Mouse (Mus musculus): ENCODE results near the gene Tmem91.

Tmem91 gene

DNA sequence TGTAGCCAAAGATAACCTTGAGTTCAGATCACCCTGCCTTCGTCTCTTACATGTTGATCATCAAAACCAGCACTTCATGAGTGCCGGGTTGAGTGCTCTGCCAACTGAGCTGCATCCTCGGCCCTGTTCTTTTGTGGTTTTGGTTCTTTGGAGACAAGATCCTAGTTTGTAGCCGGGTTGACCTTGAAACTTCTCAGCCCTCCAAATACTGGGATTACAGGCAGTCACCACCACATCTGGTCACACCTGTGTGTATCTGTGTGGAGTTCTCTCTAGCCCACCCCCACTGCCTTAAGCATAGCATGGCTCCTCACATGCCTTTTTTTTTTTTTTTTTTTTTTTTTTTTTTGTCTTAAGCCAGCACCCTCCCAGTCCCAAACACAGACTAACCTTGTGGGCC lies 4.9 kb downstream of the Tmem91 start:
- DNase-seq (ENCODE audit: low spot score), result no peak

DNA sequence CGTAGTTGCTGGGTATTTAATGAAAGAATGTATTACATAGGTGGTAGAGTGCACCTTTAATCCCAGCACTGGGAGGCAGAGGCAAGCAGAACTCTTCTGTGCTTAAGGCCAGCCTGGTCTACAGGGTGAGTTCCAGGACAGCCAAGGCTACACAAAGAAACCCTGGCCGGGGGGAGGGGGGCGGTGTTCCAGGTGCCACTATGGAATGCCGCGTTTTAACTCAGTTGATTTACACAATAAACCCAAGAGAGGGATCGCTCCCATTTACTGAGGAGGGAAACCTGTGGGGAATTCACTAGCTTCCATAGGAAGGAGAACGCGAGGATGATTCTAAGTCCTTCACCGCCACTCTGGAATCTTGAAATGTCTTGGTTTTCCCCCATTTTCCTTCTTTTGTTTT lies 5.3 kb downstream of the Tmem91 start:
- no peak for DNase-seq (ENCODE audit: low spot score)

DNA sequence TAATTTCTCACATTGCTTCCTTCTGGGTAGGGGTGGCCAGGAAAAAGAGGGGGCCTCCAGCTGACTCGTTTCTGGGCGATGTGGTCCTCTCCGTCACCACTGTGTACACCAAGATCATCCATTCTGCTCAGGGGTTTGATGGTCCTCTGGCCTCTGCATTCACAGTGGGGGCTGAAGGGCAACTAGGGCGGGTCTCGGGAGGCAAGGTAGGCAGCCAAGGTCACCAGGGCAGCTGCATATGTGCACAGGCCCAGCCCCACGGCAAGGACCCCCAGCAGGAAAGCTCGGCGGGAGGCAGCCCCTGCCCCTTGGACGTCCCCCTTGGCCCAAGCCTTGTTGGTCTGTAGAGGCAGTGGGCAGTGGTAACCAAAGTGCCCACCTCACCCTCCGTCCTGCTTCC lies 5.8 kb downstream of the Tmem91 start:
- DNase-seq (ENCODE audit: low spot score), result no peak

DNA sequence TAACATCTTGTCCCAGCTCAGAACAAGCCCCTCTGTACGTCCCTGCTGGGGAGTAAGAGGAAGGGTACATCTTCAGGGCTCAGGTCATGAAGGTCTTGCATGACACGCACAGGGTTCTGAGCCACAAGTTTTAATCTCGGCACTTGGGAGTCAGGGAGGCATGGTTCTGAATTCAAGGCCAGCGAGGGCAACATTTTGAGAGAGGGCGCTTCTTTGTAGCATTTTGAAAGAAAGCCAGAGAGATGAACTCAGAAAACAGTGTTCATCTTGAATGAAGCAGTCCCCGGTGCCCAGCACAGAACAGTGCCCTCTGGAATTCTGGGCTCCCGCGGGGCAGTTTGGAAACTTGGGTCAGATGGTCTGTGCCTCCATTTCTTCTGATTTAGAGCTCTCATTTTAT lies 8.6 kb downstream of the Tmem91 start:
- no peak for DNase-seq (ENCODE audit: low spot score)

DNA sequence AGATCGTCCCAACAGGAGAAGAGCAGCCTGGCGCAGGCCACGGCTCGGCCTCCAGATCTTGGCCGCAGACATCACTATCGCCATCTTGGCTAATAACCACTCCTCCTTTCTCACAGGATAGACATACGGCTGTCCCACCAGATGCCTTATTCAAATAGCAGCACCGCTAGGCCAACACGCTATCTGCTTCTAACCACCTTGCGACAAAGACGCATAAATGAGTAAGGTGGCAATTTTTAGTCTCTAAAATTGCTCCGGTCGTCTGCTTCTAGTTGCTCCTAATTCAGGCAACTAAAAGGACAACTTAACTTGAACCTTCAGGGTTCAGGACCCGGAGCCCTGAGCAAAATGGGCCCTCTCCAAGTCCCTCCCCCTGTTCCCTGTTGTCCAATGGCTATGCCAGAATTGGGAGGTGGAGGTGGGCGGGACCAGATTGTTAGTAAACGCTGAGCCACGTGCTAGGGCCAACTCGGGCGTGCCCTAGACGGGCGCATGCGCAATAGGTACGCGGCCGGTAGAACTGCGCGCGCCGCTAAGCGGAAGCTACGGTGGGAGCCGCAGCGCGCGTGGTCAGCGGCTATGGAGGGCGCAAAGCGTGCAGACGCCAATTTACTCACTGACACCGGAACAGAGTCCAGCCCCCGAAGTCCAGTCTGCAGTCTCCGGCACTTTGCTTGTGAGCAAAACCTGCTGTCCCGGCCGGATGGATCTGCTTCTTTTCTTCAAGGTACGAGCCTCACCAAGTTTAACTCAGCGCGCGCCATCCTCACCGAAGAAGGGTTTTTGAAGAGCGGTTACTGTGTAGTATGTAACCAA lies 16.1 kb downstream of the Tmem91 start, which contains the start of the genes Bckdha and Exosc5:
Gene Bckdha, minus strand, starts transcription at position 325 of the 816 bp plus-strand sequence.
Gene Exosc5, plus strand, starts transcription at position 508 of the 816 bp plus-strand sequence.
- DNase-seq (ENCODE audit: low spot score), result peak; percentile 99

DNA sequence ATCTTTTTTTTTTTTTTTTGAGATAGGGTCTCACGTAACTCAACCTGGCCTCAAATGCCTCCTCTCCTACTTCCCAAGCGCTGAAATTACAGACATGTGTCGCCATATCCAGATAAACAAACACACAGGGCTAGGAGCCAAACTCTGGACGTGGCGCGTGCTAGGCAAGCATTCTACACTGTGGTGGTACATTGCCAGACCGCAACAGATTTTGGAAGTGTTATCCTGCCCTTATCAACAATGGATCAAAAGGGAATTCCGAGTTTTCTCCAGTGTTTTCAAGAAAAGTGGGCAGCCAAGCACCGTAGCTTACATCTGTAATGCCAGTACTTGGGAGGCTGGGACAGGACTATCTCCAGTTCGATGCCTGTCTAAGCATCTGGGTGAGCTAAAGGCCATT lies 17.2 kb downstream of the Tmem91 start:
- no peak for DNase-seq (ENCODE audit: low spot score)

DNA sequence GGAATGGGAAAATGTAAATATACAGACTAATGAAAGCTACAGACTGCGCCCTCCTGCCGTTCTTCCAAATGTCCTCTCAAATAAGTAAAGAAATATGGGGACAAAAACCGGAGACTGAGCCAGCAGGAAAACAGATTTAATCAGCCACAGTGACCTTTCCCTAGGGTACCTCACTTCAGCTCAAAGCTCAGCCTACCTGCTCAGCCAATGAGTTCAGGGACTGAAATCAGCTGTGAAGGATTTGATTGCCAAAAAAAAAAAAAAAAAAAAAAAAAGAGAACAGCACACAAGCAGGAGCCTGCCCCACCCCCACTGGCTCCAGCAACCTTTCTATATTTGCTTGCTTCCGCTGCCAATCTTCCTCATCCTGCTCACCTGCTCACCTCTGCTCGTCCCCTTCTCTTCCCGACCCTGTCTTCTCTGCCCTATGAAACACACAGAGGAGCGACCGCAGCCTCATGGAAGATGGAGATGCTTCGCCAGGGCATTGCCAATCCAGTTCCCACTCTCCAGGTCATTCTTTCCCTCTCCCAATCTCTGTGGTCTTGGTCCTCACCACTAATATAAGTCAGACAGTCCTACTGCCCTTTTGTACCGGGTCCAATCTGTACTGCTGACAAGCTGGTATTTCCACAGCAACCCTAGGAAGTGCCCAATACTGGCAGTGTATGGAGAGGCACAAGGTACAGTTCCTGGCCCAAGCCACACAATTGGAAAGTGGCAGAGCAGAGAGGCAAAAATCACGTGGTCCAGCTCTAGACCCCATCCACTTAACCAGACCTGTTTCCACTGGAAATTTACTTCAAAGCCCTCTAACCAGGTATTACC lies 19.2 kb downstream of the Tmem91 start:
- no peak for DNase-seq (ENCODE audit: low spot score)

DNA sequence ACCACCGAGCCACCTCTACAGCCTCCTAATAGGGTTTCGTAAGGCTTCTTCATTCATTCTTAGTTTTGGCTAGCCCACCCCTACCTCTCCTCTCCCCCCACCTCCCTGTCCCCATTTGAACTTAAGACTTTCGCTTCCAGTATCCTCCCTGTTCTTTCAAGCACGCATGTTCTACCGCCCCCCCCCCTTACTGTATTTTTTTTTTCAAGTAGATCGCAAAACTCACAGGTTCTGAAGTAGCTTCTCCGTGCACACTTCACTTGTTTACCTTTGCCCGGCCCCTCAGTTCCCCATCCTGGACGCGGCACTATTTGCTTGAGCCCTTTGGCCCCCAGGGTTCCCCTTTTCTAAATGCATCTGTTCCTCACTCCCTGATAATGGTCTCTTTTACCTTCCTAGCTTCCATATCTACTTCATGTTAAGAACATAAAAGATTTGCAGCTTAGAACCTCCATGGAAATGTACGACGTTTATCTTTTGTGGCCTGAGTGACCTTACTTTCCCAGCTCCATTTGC lies 22.7 kb downstream of the Tmem91 start:
- no peak for DNase-seq (ENCODE audit: low spot score)

DNA sequence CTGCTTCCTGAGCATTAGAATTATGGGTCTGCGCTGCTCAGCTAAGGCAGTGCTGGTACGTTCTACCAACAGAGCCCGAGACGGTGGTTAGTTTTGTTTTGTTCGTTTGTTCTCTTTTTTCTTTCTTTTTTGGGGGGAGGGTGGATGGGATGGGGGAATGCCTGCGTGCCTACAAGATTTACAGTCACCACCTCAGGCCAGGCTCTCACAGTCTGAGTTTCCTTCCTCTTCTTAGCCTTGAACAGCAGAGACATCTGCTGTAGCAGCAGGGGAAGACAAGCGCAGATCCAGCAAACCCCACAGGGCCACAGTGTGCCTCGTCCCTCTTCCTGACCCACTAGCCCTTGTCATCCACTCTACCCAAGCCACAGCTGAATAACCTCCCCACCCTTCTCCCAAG lies 23.7 kb downstream of the Tmem91 start:
- no peak for DNase-seq (ENCODE audit: low spot score)

DNA sequence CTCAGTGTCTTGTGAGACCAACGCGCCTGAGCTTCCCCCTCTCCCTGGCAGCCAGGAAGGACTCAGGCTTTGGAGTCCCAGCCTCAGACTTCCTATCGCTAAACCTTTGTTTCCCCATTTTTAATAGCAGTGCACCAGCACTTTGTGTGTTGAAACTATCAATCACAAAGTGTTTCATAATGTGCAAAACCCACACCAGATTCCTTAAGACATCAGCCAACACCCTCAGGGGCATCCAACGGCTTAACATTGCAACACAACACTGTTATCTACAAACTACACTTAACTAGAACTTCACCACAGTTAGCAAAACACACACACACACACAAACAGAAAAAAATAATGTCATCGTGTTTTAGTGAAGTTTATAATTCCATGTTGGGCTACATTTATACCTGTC lies 25.1 kb downstream of the Tmem91 start:
- no peak for DNase-seq (ENCODE audit: low spot score)

DNA sequence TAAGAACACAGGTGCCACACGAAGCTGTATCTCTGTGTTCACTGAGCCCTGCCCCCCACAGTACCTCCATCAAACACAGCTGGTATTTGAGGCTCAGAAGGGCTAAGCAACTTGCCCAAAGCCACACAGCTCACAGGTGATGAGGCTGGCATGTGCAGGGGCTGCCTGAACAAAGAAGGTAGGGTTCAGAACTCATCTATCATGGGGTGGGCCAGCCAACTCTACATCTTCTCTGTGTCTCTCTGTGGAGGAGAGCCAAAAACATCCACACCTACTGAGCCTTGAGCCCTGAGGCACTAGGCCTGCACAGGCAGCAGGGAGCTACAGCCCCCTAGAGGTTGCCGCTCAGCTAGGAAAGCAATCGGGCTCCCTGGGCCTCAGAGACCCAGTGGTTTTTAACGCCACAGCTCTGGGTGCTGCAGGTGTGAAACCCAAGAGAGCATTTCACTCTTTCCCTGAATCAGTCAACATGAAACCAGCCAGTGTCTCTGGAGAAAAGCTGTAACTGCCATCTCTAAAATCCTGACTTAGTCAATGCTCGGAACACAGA lies 27.3 kb downstream of the Tmem91 start:
- no peak for DNase-seq (ENCODE audit: low spot score)

DNA sequence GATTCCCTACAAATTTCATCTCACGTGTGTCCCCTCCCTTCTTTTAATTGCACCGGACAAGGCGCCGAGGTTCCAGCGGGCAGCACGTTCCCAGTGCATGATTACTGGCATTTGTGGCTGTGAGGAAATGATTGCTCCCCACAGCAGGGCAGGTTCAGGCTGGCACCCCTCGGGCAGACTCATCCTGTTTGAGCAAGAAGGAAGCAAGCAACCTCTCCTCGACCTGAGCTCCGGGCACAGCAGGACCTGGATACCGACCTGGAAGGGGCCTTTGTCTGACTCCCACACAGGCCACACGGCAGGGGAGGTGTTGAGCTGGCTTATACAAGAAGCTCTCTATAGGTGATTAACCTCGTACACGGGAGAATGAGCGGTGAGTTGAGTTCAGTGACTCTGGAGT lies 29.9 kb downstream of the Tmem91 start:
- DNase-seq (ENCODE audit: low spot score), result no peak

DNA sequence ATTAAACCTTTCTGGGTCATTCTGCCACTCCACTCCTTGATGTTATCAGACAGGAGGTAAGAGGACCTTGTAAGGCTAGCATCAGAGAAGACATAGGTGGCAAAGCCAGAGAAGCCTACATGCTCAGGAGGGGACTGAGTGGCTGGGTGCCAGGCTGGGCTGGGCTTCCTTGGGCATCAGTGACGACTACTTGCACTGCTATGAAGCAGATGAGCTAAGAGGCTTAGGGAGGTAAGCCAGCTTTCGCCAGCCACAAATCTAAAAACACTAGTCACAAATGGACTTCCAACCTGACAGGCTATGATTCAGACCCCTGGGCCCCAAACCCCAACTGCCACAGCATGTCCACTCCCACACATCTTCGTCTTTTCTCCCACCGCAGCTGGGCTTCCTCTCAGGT lies 30.3 kb downstream of the Tmem91 start:
- DNase-seq (ENCODE audit: low spot score), result no peak

DNA sequence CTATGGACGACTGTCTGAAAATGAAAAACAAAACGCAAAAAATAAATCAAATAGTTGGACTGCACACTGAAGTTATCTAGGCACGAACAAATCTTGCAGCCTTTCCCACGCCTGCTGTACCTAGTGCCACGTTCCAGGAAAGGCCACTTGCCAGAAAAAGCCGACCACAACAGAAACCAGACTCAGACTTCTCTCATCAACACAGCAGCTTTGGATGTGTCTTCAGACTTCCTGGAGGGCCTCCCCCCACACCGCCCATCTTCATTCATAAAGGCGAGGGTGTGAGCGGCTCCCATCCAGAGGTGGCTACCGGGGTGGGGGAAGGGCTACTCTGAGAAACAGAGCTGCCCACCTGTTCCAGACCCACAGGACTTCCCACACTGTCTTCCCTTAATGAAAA lies 30.8 kb downstream of the Tmem91 start:
- DNase-seq (ENCODE audit: low spot score), result no peak

DNA sequence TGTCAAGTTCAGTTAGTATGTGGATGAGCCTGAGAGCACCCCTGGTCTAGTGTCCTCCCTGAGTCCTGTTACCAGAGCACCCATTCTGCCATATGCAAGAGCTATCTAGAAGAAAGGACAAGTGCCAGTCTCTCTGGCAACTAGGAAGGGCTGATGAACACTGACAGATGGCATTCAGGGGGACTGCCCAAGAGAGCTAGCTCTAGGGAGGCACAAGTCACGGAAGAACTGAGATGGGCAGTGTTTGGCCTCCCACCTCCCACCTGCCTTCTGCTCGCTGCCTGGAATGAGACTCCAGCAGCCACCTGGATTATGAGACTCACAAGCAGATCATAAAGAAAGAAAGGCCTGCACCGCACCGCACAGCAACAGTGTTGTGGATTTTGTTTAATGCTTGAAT lies 35.2 kb downstream of the Tmem91 start:
- no peak for DNase-seq (ENCODE audit: low spot score)

DNA sequence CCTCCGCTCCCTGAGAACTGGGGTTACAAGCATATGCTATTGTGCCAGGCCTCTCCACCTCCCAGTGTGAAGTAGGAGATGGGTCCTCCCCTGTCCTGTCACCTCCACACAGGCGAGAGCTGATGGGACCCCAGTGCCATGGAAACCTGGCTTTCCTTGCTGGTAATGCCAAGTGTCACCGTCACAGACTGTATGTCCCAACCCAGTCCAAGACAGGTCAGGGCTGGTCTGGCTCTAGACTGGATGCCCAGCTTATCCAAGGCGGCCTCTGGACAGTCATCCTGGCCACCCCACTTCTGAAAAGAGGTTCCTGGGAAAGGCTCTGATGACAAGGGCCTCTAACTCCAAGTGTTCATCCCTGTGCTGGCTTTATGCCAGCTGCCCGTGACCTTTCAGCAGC lies 37.9 kb downstream of the Tmem91 start:
- no peak for DNase-seq (ENCODE audit: low spot score)

DNA sequence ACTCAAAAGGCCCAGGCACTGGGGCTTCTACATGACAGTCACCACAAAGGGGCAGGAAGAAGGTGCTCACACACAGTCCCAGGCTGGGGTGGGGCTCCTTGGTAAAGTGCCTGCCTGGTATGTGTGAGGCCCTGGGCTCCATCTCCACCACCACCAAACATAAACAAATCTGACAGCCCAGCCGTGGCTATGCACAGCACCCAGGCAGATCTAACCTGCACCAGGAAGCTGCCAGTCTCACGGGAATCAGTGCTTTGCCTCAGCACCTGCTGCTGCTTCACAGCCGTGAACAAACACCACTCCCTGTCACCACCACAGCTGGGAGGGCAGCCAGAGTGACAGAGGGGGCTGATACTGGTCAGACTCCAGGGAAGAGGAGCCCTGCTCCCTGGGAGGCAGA lies 38.6 kb downstream of the Tmem91 start:
- no peak for DNase-seq (ENCODE audit: low spot score)

DNA sequence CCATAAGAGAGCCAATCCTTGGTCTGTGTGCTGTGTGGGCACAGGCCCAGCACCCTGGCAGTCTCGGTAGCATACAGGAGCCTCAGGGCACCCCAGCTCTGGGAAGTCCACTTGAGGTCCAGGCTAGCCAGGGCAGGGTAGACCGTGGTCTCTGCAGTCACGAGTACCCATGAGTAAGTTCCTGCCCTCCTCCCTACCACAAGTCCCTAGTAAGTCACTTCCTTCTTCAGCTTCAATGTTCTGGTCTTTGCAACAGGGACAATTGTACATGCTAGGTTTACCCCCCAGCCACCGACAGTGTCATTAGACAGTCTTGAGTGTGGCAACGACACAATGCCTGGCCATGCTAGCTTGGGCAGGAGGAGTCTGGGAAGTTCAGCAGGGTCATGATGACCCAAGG lies 42.3 kb downstream of the Tmem91 start:
- DNase-seq (ENCODE audit: low spot score), result no peak

DNA sequence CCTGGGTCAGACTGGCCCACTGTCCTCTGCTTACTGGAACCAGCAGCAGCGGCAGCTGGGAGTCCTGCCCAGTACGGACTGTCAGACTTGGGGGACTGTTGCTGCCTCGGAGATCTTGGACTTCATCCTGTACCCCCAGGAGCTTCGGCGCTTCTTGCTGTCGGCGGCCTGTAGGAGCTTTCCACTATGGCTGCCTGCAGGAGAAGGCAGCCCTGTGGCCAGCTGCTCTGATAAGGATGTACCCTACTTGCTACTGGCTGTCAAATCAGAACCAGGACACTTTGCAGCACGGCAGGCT lies 46.7 kb downstream of the Tmem91 start:
- no peak for DNase-seq (ENCODE audit: low spot score)

DNA sequence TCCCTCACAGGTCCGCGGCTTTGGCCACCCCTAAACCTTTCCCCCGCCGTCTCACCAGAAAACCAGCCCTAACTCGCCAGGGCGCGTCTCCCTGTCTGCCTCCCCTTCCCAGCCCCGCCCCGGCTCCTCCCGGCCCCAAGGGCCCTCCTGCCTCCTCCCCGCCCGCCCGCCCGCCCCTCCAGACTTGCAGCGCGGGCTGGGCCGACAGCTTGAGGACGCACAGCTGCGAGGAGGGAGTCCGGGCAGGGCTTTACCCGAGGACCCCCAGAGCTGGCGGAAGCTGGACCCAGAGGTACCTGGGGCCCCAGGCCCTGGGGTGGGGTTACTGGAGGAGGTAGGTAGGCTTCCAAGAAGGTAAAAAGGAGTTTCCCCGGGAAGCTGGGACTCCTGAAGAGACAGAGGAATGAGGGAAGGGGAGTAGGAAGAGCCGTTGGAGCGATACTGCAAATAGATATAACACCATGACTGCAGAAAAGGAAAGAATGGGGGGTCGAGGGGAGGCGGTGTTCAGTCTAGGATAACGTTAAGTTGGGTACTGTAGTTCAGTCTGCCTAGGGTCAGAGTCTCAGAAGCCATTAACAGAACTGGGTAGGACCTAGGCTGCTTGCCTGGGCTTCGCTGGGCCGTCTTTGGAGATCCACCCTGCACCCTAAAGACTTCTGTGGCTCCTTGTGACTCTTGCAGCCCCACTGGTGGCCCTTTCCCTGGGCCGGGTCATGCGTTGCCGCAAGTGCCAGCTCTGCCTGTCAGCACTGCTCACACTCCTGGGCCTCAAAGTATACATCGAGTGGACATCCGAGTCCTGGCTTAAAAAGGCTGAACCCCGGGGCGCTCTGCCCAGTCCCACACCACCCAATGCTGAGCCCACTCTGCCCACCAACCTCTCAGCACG lies 47.3 kb downstream of the Tmem91 start:
- DNase-seq (ENCODE audit: low spot score), result peak; percentile 72

DNA sequence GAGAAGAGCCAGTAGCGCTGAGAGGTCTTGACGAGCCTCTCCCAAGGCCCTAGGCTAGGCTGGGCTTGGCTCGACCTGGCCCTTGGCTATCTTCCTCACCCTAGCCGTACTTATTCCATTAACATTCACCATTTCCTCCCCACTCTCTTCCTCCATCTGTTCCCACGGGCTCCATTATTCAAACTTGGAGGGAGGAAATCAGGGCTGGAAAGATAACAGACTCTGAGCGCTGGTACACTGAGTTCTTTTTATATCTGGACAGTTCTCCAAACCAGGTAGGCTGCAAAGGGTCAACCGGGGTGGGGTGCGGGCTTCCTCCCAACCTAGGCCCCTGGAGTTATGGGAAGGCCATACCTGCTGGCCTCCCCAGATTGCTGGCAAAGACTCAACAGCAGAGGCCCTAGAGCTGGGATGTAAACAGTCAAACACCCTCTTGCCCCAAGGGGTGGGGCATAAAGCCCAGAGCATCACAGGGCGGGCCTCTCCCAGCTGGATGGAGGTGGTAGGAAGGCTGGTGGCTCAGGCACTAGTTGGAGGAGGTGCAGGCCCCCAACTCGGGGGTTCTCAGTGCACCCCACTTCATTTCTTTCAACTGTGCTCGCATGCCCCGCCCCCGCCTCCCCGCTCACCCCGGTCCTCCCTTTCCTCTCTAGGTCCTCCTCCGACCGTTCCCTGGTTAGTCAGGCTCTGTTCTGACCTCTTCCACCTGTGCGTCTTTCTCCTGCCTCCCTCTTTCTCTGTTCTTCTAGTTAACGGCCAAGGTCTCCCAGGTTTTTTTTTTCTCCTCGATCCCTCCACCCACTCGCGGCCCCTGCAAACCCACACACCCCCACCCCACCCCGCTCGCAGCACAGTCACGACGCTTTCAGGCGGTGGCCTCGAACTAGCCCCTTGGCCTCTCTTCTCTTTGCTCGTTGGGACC lies 48.2 kb downstream of the Tmem91 start, which contains the start of gene B3gnt8:
Gene B3gnt8, plus strand, starts transcription at position 146 of the 922 bp plus-strand sequence.
- peak; percentile 49 for DNase-seq (ENCODE audit: low spot score)
